Mouse (Mus musculus) brown adipose tissue, adult 24 weeks (tissue): ENCODE results near the gene Taar6. TPM values are rescaled to one million over a fixed set of nuclear protein-coding genes. Genes with fewer than 3 reads are reported as not detected.

Experiments used
- H3K27ac ChIP-seq: fragments of 200-500 bp; replicated peaks from 2 replicates; pipeline ENCODE4 v1.5.1; 2012; ENCODE audit warnings: low read depth, mild to moderate bottlenecking, low read length
- H3K4me1 ChIP-seq: fragments of 200-500 bp; 2 replicates; pipeline ENCODE4 v1.6.1; 2012; ENCODE audit warnings: low read length, mixed read lengths; ENCODE audit not compliant: control insufficient read depth, insufficient read depth, insufficient read length
- H3K4me3 ChIP-seq: fragments of 200-500 bp; 2 replicates; pipeline ENCODE4 v1.5.1; 2012; ENCODE audit warnings: low read depth, mild to moderate bottlenecking, low read length, moderate library complexity; ENCODE audit not compliant: insufficient read depth
- polyA plus RNA-seq: library from polyadenylated mRNA; stranded (reverse); fragments of >200 nt; gene quantifications from 2 replicates; pipeline ENCODE4 v1.2.4, GENCODE M21; 2012; ENCODE audit not compliant: missing spikeins, insufficient read depth, insufficient read length

Taar6 gene
- not detected in 2 replicates for polyA plus RNA-seq

DNA sequence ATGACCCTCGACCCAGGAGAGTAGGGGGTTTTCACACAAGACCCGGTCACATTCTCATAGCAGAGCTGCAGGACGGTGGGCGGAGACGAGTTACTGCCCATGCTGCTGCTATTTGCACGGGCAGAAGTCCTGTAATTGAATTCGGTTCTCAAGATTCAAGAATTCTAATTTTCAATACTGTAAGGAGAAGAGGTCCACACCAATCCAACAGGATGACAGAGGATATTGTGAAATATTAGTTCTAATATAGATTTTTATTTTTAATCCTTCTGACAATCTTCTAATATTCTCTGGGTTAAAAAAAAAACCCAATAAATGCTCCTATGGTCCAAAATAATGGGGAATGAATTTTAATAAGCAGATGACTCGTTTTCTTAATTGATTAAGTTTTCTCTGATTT, at the start of gene Taar6:
Gene Taar6, minus strand, starts transcription at position 101 of the 400 bp plus-strand sequence.
- H3K4me3 ChIP-seq = no peak within 1 kb of the TSS
- no peak within 1 kb of the TSS for H3K27ac ChIP-seq

DNA sequence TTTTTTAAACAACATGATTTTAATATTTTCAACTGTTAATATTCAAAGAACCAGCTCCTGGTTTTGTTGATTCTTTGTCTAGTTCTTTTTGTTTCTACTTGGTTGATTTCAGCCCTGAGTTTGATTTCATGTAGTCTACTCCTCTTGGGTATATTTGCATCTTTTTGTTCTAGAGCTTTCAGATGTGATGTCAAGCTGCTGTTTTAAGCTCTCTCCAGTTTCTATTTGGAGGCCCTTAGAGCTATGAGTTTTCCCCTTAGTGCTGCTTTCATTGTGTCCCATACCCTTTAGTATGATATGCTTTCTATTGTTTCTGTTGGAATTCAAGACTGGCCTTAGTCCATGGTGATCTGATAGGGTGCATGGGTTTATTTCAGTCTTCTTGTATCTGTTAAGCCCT, 45.9 kb upstream of the Taar6 start:
- H3K4me1 ChIP-seq = no peaks in the 10 kb centered on the region
- no peak overlapping the region for H3K27ac ChIP-seq
- H3K4me3 ChIP-seq = no peak overlapping the region

More for the DNA sequence above, at the start of gene Taar6:
- H3K4me1 ChIP-seq = no peaks in the 10 kb centered on the region

DNA sequence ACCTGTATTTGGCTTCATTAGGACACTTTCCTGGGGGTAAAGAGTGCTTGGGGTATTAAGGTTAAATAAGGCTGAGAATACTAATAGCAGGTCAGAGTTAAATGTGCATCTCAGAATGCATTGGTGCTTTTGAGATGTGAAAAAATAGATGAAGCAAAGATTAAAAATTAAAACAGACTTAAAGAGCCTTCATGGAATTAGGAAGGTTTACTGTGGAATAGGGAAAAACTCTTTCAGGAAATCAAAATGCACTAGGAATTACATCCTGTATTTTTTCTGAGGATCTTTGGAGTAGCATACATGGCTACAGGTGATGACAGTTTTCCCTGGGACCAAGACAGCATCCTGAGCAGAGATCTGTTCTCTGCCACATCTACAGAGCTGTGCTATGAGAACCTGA, 41.5 kb upstream of the Taar6 start, which contains the start of gene Taar7d:
Gene Taar7d, plus strand, starts transcription at position 301 of the 400 bp plus-strand sequence.
- Histone ChIP-seq H3K4me1 (no peaks in the 10 kb centered on the region), H3K27ac (no peak within 1 kb of the TSS), H3K4me3 (no peak within 1 kb of the TSS)

DNA sequence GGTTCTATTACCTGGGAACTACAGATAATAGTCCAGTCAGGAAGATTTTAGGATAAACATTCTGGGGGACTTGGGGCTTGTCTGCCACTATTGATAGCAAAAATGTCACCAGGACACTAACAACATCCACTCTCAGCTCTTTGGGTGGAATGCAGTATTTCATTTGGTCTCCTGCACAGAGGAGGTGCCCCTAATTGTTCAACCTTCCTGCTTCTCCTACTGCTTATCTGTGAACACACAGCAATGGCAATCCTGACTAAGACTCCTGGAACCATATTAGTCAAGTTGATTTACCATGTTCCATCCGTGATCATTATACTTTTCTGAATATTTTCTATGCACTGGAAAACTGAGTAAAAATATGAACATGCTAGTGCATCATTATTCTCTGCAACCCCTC, 22.7 kb upstream of the Taar6 start:
- H3K4me3 ChIP-seq = no peak overlapping the region
- H3K27ac ChIP-seq = no peak overlapping the region
- no peaks in the 10 kb centered on the region for H3K4me1 ChIP-seq

DNA sequence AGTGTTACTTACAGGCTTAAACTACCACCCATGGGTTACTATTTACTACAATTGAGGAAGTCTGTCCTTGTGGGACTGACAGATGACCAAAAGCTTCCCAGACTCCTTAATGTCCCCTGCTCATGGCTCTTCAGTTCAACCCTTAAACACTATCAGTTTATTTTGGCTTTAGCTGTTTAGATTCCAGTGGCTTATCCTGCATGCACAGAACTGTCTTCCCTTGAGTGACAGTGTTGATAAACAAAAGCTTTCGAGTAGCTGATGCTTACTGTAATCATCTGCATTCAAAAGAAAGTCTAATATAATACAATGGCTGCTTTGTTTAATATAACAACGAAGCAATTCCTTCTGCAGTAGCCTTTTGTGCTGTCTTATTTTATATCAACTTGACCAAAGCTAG, 21.6 kb upstream of the Taar6 start:
- no peaks in the 10 kb centered on the region for H3K4me1 ChIP-seq
- no peak overlapping the region for H3K4me3 ChIP-seq

DNA sequence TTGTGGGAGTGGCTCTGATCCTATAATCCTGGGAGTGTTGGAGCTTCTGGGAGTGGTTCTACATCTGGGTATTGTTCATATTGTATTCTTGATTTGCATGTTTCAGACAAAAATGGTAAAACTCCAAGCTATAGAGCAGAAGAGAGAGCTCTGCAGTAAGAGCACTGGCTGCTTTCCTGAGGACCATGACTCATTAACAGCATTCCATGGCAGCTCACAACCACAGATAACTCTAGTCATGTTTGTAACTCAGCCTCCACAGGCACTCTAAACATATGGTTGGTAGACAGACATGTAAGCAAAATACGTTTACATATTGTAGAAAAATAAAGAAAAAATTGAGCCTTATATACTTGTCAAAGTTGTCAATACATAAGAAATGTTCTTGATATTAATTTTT, 21.0 kb upstream of the Taar6 start:
- Histone ChIP-seq H3K4me3 (no peak overlapping the region), H3K27ac (no peak overlapping the region), H3K4me1 (no peaks in the 10 kb centered on the region)

More for the DNA sequence above, 21.6 kb upstream of the Taar6 start:
- H3K27ac ChIP-seq = no peak overlapping the region

DNA sequence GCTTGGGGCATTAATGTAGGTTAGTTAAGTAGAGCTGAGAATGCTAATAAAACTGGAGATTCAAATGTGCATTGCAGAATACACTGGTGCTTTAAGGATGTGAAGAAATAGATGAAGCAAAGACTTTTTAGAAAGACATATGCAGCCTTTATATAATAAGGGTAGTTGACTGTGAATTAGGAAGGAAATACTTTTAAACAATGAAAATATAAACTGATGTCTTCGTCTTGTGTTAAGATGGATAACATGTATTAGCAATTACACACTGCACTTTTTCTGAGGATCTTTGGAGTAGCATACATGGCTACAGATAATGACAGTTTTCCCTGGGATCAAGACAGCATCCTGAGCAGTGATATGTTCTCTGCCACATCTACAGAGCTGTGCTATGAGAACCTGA, 14.2 kb upstream of the Taar6 start, which contains the start of gene Taar7b:
Gene Taar7b, plus strand, starts transcription at position 301 of the 400 bp plus-strand sequence.
- no peak within 1 kb of the TSS for H3K4me3 ChIP-seq
- H3K4me1 ChIP-seq = no peaks in the 10 kb centered on the region
- H3K27ac ChIP-seq = no peak within 1 kb of the TSS

DNA sequence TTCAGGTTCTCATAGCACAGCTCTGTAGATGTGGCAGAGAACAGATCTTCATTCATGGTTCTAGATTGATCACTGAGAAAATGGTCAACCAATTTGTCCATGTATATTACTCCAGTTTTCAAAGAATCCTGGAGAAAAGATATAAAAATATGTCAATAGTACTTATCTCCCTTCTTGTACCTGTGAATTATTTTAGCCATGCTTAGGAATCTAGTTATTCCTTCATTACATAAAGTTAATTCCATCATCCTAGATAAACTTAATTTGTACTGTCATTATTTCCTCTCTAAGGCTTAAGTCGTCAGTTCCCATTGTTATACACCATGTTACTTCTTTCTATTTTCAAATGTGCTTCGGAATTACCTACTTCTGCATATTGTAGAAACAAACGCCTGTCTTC, 7.9 kb upstream of the Taar6 start, which contains the start of gene Taar7a:
Gene Taar7a, minus strand, starts transcription at position 101 of the 400 bp plus-strand sequence.
- no peak within 1 kb of the TSS for H3K27ac ChIP-seq
- H3K4me1 ChIP-seq = no peaks in the 10 kb centered on the region
- H3K4me3 ChIP-seq = no peak within 1 kb of the TSS

DNA sequence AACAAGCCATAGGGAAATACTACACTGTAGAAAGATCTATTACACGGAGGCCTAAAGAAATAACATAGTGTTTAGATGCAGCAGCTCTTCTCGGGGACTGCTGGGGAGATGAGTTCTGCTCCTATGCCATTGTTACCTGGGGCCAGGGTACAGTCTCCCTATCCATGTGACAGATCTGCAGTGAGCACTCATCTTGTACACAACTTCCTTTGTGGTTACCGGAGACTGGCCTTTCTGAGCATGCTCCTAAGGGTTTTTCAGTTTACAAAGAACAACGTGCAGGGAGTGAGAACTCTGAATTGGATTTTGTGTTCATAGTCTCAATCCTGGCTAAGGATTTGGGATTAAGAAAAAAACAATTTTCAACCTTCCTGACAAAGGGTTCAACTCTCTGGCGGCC, 973 bp upstream of the Taar6 start:
- Histone ChIP-seq H3K4me3 (no peak overlapping the region), H3K27ac (no peak overlapping the region), H3K4me1 (no peaks in the 10 kb centered on the region)

DNA sequence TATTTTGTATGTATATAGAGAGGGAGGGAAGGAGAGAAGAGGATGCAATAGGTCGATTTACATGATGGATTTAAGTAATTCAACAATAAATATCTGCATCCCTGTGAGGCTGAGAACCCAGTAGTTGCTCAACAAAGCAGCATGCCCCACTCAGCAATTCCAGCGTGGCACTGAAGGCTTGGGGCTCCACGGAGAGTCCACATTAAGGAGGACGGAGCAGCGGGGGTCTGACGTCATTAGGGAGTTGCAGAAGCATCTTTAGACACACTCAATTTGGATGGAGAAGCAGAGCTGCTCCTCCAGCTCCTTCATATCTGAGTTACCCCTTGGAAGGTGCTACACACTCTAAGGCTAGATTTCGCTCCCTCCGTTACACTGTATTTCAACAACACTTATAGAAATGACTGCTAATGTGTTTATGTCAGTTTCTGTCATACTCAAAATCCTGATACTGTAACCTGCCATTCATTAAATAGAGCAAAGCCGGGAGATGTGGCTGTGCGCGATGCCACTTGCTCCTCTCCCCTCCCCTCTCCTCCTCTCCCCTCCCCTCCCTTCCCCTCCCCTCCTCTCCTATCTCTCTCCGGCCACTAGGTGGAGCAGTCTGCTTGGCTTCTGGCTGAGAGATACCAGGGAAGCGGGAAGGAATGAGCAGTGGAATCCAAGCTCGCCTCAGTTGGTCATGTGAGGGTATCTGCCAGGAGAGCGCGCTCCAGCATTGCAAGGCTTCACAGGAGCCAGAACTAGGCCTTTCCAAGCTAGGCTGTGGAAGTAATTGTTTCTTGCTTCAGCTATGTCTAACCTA, 6.3 kb downstream of the Taar6 start:
- Histone ChIP-seq H3K4me3 (no peak overlapping the region), H3K4me1 (no peaks in the 10 kb centered on the region), H3K27ac (no peak overlapping the region)

DNA sequence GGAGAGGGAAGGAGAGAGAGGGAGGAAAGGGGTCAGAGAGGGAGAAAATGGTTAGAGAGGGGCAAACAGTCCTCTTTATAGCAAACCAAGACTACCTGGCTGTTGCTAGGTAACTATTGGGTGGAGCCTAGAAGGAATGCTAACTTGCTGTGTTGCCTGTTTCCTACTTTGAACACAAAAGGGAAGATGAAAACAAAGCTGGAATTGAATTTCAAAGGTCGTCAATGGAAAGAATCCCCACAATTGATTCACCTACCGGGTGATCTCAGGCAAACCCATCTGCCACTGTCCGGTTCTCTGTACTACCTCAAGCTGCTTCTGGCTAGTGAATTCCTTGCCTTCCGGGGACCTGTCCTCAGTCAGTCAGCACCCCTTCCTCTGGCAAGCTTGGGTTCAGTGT, 7.5 kb downstream of the Taar6 start:
- no peaks in the 10 kb centered on the region for H3K4me1 ChIP-seq
- H3K27ac ChIP-seq = no peak overlapping the region
- no peak overlapping the region for H3K4me3 ChIP-seq

DNA sequence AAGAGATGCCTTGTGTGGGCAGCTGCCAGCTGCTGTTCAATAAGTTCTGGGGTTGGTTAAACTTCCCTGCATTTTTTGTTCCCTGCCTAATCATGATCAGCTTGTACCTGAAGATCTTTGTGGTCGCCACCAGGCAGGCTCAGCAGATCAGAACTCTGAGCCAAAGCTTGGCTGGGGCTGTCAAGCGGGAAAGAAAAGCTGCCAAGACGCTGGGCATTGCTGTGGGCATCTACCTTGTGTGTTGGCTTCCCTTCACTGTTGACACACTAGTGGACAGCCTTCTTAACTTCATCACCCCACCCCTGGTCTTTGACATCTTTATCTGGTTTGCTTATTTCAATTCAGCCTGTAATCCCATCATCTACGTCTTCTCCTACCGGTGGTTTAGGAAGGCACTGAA, 14.2 kb downstream of the Taar6 start:
- no peaks in the 10 kb centered on the region for H3K4me1 ChIP-seq
- no peak overlapping the region for H3K4me3 ChIP-seq
- no peak overlapping the region for H3K27ac ChIP-seq

DNA sequence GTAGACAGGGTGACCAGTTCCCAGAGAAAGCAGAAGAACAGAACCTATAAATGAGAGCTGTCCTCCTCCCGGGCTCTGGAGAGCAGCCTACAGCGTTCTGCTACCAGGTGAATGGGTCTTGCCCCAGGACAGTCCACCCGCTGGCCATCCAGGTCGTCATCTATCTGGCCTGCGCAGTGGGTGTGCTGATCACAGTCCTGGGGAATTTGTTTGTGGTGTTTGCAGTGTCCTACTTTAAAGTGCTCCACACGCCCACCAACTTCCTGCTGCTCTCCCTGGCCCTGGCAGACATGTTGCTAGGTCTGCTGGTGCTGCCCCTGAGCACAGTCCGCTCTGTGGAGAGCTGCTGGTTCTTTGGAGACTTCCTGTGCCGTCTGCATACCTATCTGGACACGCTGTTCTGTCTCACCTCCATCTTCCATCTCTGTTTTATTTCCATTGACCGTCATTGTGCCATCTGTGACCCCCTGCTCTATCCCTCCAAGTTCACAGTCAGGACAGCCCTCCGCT, 14.7 kb downstream of the Taar6 start, which contains the start of gene Taar5:
Gene Taar5, plus strand, starts transcription at position 51 of the 510 bp plus-strand sequence.
- Histone ChIP-seq H3K27ac (no peak within 1 kb of the TSS), H3K4me3 (no peak within 1 kb of the TSS), H3K4me1 (no peaks in the 10 kb centered on the region)

DNA sequence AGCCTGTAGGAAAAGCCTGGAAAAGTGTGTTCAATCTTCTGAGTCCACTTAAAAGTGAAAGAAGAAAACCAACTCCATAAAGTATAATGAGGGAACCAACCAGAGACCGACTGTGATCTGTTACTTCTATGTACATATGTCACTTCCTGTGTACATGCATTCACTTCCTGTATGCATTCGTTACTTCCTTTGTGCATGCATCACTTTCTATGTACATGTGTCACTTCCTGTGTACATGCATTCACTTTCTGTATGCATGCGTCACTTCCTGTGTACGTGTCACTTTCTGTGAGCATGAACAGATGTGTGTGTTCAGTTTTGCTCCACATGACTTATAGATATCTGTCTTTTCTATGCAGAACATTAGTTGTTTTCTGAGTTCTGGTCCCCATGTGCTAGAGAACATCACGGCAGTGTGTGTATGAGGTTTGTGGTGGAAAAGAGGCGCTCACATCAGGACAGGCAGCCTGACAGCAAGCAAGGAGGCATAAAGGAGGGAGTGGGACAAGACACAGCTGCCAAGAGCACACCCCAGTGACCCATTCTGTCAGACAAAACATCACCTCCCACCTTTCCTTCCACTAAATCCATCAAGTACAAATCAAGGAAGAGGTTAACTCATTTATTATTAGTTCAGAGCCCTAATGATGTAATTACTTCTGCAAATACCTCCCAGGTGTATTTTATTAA, 20.4 kb downstream of the Taar6 start:
- Histone ChIP-seq H3K27ac (no peak overlapping the region), H3K4me3 (no peak overlapping the region), H3K4me1 (no peaks in the 10 kb centered on the region)

DNA sequence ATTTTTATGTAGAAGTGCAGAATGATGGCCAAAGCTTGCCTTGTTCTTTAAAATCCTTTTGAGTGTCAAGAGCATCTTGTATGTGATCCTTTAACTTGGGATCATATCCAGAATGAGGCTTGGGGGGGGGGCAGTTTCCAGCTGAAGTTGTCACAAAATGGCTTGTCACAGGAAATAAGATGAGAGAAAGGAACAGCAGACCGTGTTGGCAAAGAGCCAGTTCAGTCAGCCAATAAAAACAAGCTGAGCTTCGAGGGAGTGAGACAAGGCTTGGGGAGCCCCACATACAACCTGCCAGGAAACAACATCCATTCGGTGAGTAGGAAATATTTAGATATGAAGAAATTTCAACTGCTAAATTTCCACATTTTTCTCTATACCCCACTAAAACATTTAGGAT, 22.0 kb downstream of the Taar6 start:
- no peak overlapping the region for H3K27ac ChIP-seq
- no peak overlapping the region for H3K4me3 ChIP-seq
- H3K4me1 ChIP-seq = no peaks in the 10 kb centered on the region
